Mouse (Mus musculus): ENCODE data around the gene Nr6a1. TPM values are rescaled to one million over a fixed set of nuclear protein-coding genes. Genes with fewer than 3 reads are reported as not detected.
A peak's percentile ranks its signal among the peaks of the same experiment; 100 is the strongest.

Gene Nr6a1
- total and polyA plus RNA-seq, 2 experiments, result 5.9 to 14.8 TPM

- H3K4me1 ChIP-seq (ENCODE audit: control insufficient read depth, insufficient read depth, low read length), result peaks cover 2% of the 10 kb centered on the region; the same call in 1 of the 2 replicates
- H3K4me3 ChIP-seq (ENCODE audit: insufficient read depth, low read depth, low read length), result no peak overlapping the region
- H3K36me3 ChIP-seq (ENCODE audit: control insufficient read depth, insufficient read depth, low read length), result no peaks in the 10 kb centered on the region
- no peaks in the 10 kb centered on the region for H3K27me3 ChIP-seq (ENCODE audit: control insufficient read depth, insufficient read depth, low read length)
- peaks cover 2% of the 10 kb centered on the region; the same call in 1 of the 2 replicates for H3K79me2 ChIP-seq (ENCODE audit: control insufficient read depth, insufficient read depth, low read length)
- H3K9ac ChIP-seq (ENCODE audit: low read depth, low read length), result no peak overlapping the region
- no peak for TF ChIP-seq CTCF (IDR thresholded peaks at IDR 0.05; ENCODE audit: low read depth, low read length)
- no peak for TF ChIP-seq POLR2A (IDR thresholded peaks at IDR 0.05; ENCODE audit: extremely low read depth, insufficient read depth, low read length)
- H3K27ac ChIP-seq (replicated peaks; ENCODE audit: insufficient read depth, low read depth, low read length), result no peak overlapping the region
- no peak for DNase-seq (ENCODE audit: extremely low read depth, low read depth, low spot score)
Observed at GRCm38 (mm10) chr2:38902866-38903265, 24.6 kb downstream of the Nr6a1 start.

DNA sequence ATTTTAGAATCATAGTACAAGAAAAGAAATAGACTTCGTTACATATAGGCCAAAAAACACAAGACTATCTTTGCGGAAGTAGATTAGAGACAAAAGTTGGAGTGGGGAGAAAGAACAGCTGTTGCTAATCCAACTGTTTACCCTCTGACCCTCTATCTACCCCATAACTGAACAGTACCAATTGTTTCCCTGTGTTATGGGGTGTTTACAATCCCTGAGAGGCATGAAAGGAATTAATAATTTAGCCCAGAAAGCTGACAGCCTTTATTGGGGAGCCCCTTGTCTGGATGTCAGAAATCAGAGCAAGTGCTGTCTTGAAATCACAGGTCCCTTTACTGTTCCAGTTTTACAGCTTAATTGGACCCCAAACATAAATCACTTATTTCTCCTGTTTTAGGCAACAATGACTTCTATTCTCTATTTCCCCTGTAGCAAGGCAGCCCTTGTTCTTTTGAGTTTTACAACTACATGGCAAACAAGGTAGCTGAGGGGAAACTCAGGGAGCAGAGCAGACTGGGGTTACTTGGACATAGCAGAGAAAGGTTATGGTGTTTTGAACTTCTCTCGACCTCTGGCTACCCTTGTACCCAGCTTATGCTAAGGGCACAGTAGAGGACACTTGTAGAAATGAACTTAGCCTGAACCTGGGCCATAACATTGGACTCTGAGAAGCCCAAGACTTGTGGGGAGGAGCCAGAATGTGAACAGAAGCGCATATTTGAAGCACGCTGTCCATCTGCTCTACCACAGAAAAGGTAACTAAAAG, 46.4 kb downstream of the Nr6a1 start:
- 85% methylated on average over 5 of the region's 5 CpGs for WGBS
- Histone ChIP-seq H3K36me3 (ENCODE audit: control insufficient read depth, insufficient read depth, low read length) (no peaks in the 10 kb centered on the region), H3K9ac (ENCODE audit: low read depth, low read length) (no peak overlapping the region), H3K27me3 (ENCODE audit: control insufficient read depth, insufficient read depth, low read length) (no peaks in the 10 kb centered on the region), H3K4me1 (ENCODE audit: control insufficient read depth, insufficient read depth, low read length) (no peaks in the 10 kb centered on the region), H3K79me2 (ENCODE audit: control insufficient read depth, insufficient read depth, low read length) (no peaks in the 10 kb centered on the region), H3K27ac (replicated peaks; ENCODE audit: insufficient read depth, low read depth, low read length) (no peak overlapping the region), H3K4me3 (ENCODE audit: insufficient read depth, low read depth, low read length) (no peak overlapping the region)
- no peak for DNase-seq (ENCODE audit: extremely low read depth, low read depth, low spot score)
- TF ChIP-seq CTCF (IDR thresholded peaks at IDR 0.05; ENCODE audit: low read depth, low read length) (no peak), POLR2A (IDR thresholded peaks at IDR 0.05; ENCODE audit: extremely low read depth, insufficient read depth, low read length) (no peak)

DNA sequence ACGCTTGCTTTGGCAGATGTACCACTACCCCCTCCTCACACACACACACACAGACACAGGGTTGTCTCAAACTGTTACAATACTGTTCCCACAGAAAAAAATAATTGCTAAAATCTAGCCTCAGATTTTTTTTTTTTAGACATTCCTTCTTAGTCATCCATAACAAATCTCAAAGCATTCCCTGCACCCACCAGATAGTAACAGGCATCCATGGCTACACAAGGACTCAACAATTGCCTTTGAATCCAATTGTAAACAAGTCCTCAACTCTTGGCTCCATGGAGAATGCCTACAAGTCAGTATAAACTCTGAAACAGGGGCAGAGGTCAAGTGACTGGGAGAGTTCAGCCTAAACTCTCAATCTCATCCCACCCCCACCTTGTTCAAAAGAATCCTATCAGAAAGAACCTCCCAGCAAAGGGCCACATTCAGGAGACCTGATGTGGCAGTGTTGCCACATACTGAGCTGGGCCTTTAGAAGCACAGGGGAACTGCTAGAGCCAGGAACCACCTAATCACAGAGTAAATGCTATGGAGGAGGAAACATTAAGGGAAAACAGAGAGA, 52.9 kb downstream of the Nr6a1 start:
- Histone ChIP-seq H3K4me1 (ENCODE audit: control insufficient read depth, insufficient read depth, low read length) (peaks cover 5% of the 10 kb centered on the region), H3K27ac (replicated peaks; ENCODE audit: insufficient read depth, low read depth, low read length) (no peak overlapping the region), H3K4me3 (ENCODE audit: insufficient read depth, low read depth, low read length) (no peak overlapping the region), H3K9ac (ENCODE audit: low read depth, low read length) (no peak overlapping the region), H3K79me2 (ENCODE audit: control insufficient read depth, insufficient read depth, low read length) (no peaks in the 10 kb centered on the region), H3K36me3 (ENCODE audit: control insufficient read depth, insufficient read depth, low read length) (no peaks in the 10 kb centered on the region), H3K27me3 (ENCODE audit: control insufficient read depth, insufficient read depth, low read length) (no peaks in the 10 kb centered on the region)
- TF ChIP-seq POLR2A (IDR thresholded peaks at IDR 0.05; ENCODE audit: extremely low read depth, insufficient read depth, low read length) (no peak), CTCF (IDR thresholded peaks at IDR 0.05; ENCODE audit: low read depth, low read length) (no peak)
- DNase-seq (ENCODE audit: extremely low read depth, low read depth, low spot score), result peak; percentile 77
- 64% methylated on average over 1 of the region's 1 CpGs for WGBS

DNA sequence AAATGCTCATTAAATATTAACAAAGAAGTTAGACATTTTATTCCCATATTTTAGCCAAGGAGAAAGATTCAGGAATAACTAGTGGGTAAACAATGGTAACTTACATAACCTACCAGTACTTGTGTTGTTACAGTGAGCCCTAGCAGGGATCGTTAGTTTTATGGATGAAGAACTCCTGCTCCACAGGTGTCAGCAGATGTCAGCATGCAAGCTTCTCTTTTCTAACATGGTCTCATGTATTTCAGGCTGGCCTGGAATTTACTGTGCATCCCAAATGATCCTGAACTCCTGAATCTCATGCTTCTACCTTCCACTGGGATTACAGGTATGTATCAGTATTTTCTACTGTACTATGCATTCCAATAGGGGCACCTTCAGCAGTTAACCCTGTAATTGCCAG, 54.8 kb downstream of the Nr6a1 start:
- H3K27ac ChIP-seq (replicated peaks; ENCODE audit: insufficient read depth, low read depth, low read length), result no peak overlapping the region
- H3K4me1 ChIP-seq (ENCODE audit: control insufficient read depth, insufficient read depth, low read length), result peaks cover 5% of the 10 kb centered on the region
- H3K4me3 ChIP-seq (ENCODE audit: insufficient read depth, low read depth, low read length), result no peak overlapping the region
- H3K9ac ChIP-seq (ENCODE audit: low read depth, low read length), result no peak overlapping the region
- WGBS, result 28% methylated on average over 1 of the region's 1 CpGs
- TF ChIP-seq CTCF (IDR thresholded peaks at IDR 0.05; ENCODE audit: low read depth, low read length), result no peak
- no peak for TF ChIP-seq POLR2A (IDR thresholded peaks at IDR 0.05; ENCODE audit: extremely low read depth, insufficient read depth, low read length)
- no peaks in the 10 kb centered on the region for H3K79me2 ChIP-seq (ENCODE audit: control insufficient read depth, insufficient read depth, low read length)
- no peaks in the 10 kb centered on the region for H3K27me3 ChIP-seq (ENCODE audit: control insufficient read depth, insufficient read depth, low read length)
- H3K36me3 ChIP-seq (ENCODE audit: control insufficient read depth, insufficient read depth, low read length), result no peaks in the 10 kb centered on the region
- DNase-seq (ENCODE audit: extremely low read depth, low read depth, low spot score), result peak; percentile 24

- H3K27ac ChIP-seq (replicated peaks; ENCODE audit: insufficient read depth, low read depth, low read length), result no peak overlapping the region
- no peaks in the 10 kb centered on the region; the same call in 1 of the 2 replicates for H3K4me1 ChIP-seq (ENCODE audit: control insufficient read depth, insufficient read depth, low read length)
- TF ChIP-seq CTCF (IDR thresholded peaks at IDR 0.05; ENCODE audit: low read depth, low read length) (no peak), POLR2A (IDR thresholded peaks at IDR 0.05; ENCODE audit: extremely low read depth, insufficient read depth, low read length) (no peak)
- no peaks in the 10 kb centered on the region for H3K27me3 ChIP-seq (ENCODE audit: control insufficient read depth, insufficient read depth, low read length)
- H3K36me3 ChIP-seq (ENCODE audit: control insufficient read depth, insufficient read depth, low read length), result no peaks in the 10 kb centered on the region; the same call in 1 of the 2 replicates
- 24% methylated on average over 1 of the region's 1 CpGs for WGBS
- no peak overlapping the region for H3K9ac ChIP-seq (ENCODE audit: low read depth, low read length)
- no peak overlapping the region for H3K4me3 ChIP-seq (ENCODE audit: insufficient read depth, low read depth, low read length)
- peak; percentile 69 for DNase-seq (ENCODE audit: extremely low read depth, low read depth, low spot score)
- no peaks in the 10 kb centered on the region for H3K79me2 ChIP-seq (ENCODE audit: control insufficient read depth, insufficient read depth, low read length)
Observed at GRCm38 (mm10) chr2:38866711-38867110, 60.8 kb downstream of the Nr6a1 start.

DNA sequence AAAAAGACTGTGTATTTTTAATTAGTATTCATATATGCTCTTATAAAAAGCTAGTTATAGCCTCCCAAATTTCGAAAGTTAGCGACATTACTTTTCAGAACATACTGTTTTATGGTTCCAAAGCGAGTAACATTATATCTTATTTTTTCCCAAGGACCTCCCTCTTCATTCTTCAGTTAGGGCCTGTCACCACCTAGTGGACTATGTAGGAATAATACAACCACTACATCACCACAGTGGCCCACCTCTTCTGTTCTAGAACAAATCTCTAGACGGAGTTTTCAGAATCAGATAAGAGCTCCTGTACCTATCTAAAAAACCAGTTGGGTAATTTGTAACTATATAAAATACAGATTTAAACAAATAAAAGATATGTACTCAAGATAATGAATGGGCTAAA, 63.5 kb downstream of the Nr6a1 start:
- WGBS, result 40% methylated on average over 4 of the region's 4 CpGs
- H3K27me3 ChIP-seq (ENCODE audit: control insufficient read depth, insufficient read depth, low read length), result no peaks in the 10 kb centered on the region
- TF ChIP-seq POLR2A (IDR thresholded peaks at IDR 0.05; ENCODE audit: extremely low read depth, insufficient read depth, low read length) (no peak), CTCF (IDR thresholded peaks at IDR 0.05; ENCODE audit: low read depth, low read length) (0 out of 2 replicates have a peak, but pooled peaks have one; percentile 2)
- H3K36me3 ChIP-seq (ENCODE audit: control insufficient read depth, insufficient read depth, low read length), result no peaks in the 10 kb centered on the region; the same call in 1 of the 2 replicates
- DNase-seq (ENCODE audit: extremely low read depth, low read depth, low spot score), result peak; percentile 24
- H3K27ac ChIP-seq (replicated peaks; ENCODE audit: insufficient read depth, low read depth, low read length), result no peak overlapping the region
- H3K79me2 ChIP-seq (ENCODE audit: control insufficient read depth, insufficient read depth, low read length), result no peaks in the 10 kb centered on the region
- H3K4me1 ChIP-seq (ENCODE audit: control insufficient read depth, insufficient read depth, low read length), result no peaks in the 10 kb centered on the region; the same call in 1 of the 2 replicates
- no peak overlapping the region for H3K9ac ChIP-seq (ENCODE audit: low read depth, low read length)
- H3K4me3 ChIP-seq (ENCODE audit: insufficient read depth, low read depth, low read length), result no peak overlapping the region
